Mouse (Mus musculus) left cerebral cortex, postnatal 4 days (tissue): ENCODE measurements around the gene Pcca. TPM values are rescaled to one million over a fixed set of nuclear protein-coding genes. Genes with fewer than 3 reads are reported as not detected.

Experiments
- DNase-seq: peaks from one replicate; pipeline ENCODE4 v3.0.0-alpha.2; 2022
- intact Hi-C: fragments of 180-260 bp; cut with DNase I; formaldehyde crosslinking; loops from one replicate; pipeline ENCODE4 v1.15.1; 2025
- total RNA-seq, 2 experiments: library from RNA; stranded (reverse); gene quantifications; 2 replicates each; pipeline ENCODE4 v1.2.3; 2021

Gene Pcca
- total RNA-seq, 2 experiments from 2014 or later = 26.1 to 29.5 TPM

DNA sequence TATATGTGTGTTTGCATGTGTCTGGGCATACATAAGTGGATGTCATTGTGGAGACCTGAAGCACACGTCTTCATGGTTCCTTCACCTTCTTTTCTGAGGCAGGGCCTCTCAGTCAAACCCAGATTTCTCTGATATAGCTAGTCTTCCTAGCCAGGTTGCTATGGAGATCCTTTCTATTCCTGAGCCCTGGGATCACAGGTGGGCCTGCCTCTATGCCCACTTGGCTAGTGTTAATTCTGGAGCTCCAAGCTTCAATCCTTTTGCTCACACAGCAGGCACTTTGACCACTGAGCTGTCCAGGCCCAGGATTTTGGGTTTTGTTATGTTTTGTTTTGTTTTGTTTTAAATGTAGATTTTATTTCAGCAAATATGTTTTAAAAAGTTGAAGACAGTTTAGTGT, 192.3 kb downstream of the Pcca start:
- DNase-seq = no peak
- intact Hi-C loops = no loop called here

- intact Hi-C loops = no loop called here
- no peak for DNase-seq
Observed at GRCm38 (mm10) chr14:122729431-122730073, 195.4 kb downstream of the Pcca start.

GRCm38 (mm10) chr14:122730921-122731551, 196.9 kb downstream of the Pcca start:
- DNase-seq = no peak
- intact Hi-C loops = no loop called here

DNA sequence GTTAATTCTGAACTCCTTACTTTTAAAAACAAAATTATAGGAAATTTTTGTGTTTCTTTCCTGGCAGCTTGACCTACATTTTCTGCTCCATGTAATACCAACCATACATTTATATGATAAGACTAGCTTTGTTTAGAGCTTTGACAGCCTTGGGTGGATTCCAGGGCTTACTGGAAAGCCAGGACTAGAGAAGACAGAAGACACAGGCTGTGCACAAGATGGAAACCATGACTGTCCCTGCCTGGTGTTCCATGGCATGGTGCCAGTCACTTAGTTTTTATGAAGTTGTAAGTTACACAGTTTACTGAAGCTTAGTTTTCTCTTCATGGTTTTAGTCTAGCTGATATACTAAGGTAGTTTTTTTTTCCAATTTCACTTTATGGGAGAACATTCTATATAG, 202.7 kb downstream of the Pcca start:
- peak; percentile 31 for DNase-seq
- intact Hi-C loops = no loop called here

- no peak for DNase-seq
- intact Hi-C loops = no loop called here
Observed at GRCm38 (mm10) chr14:122747860-122748842, 214.0 kb downstream of the Pcca start.

DNA sequence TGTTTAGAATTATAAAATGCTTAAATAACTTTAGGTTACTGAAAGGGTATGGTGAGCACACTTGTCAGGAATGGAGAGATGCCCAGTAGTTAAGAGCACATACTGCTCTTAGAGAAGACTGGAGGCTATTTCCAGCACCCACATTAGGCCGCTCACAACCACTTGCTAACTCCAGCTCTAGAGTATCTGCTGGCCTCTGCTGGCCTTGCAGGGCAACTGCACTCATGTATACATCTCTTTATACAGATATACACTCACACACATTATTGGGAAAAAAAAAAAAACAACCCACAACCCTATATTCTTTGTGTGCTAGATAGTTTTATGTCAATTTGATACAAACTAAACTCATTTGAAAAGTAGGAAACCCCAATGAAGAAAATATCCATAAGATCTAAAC, 217.4 kb downstream of the Pcca start:
- DNase-seq = no peak
- intact Hi-C loops = no loop called here

GRCm38 (mm10) chr14:122753278-122753677, 219.2 kb downstream of the Pcca start:
- DNase-seq = no peak
- intact Hi-C loops = no loop called here

DNA sequence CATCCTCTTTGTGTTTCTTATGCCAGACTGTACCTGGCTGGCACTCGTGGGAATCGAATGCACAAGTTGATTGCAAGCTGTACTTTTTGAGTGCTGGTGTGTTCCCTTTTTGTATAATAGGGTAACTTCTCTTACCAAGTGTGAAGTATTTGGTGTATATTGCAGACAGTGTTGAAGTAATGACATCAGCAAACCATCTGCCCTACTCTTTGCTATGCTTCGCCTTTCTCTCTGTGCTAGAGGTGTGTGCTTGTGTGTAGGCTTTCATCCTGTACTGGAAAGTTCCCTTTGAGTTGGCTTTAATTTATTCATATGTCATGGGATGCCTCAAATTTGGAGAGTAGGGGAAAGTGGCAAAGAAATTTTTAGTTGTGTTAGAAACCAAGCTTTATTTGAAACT, 220.2 kb downstream of the Pcca start:
- DNase-seq = no peak
- intact Hi-C loops = no loop called here

DNA sequence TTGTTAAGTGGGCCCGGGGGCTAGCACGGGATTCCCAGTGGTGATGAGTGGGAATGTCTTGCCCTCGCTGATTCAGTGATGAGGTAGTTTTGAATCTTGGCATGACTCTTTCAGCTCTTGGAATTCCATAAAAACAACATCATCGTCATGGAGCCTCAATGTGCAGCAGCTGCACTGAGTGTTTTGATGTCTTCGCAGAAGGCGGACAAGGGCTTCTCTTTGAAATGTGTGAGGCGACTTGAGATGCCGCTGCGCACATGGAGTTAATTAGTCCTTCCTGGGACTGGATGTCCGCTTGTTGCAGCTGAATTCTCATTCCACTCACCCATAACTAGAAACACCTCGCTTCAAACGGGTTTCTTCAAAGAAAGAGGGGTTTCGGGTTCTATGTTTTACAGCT, 221.4 kb downstream of the Pcca start:
- DNase-seq = no peak

GRCm38 (mm10) chr14:122756671-122757070, 222.5 kb downstream of the Pcca start:
- DNase-seq = no peak
- intact Hi-C loops = no loop called here

More for the DNA sequence above, 221.4 kb downstream of the Pcca start:
- intact Hi-C loops = no loop called here

DNA sequence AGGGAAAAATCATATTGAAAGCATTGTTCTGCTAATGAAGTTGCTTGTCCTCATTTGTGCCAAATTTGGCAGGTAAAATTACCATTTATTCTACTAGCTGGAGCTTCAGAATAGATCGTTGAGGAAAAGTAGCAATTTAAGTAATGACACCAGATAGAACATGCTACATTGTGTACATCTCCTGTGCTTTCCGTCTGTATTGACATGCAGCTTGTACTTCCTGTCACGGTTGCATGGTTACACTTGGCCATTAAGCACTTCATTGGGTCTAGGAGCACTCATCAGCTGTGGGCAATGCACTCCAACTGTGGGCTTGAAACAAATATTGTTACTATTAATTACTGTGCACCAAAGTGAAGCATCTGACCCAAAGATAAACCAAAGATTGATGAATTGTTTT, 225.8 kb downstream of the Pcca start:
- intact Hi-C loops = no loop called here

DNA sequence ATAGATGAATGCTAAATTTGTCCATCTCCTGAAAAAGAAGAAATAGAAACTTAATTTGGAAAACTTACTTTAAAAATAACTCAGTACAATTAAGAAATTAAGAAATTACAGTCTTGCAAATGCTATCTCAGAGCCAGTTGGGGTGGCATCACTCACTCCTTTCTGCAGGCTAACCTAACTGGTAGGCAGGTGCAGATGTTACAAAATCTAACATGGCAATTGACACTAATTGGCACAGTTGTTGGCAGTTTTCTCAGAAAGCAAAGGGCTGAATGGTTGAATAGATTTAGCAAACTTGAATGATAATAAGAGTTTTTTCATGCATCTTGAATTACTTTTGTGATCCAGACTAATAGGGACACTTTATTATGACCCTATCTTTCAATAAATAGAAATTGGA, 226.7 kb downstream of the Pcca start:
- no peak for DNase-seq
- intact Hi-C loops = no loop called here

More for the DNA sequence above, 225.8 kb downstream of the Pcca start:
- DNase-seq = no peak

GRCm38 (mm10) chr14:122762603-122763002, 228.5 kb downstream of the Pcca start:
- peak; percentile 18 for DNase-seq
- intact Hi-C loops = no loop called here

- DNase-seq = no peak
- intact Hi-C loops = no loop called here
Observed at GRCm38 (mm10) chr14:122765951-122766350, 231.8 kb downstream of the Pcca start.

DNA sequence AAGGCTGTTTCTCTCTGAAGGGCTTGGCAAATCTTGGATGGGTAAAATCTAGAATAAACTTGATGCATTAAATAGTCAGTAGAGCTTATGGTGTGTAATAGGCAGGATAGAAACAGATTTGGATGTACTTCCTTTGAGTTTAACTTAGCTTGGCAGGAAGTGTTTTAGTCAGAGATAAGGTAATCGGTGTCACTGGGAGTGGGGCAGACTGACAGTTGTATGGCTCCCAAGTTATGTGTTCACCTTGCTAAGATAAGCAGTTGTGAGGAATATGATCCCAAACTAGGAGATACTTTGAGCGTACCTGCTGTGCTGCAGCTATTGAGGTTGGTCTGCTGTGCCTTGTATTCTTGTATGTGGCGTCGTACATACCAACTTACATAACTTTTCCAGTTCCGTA, 232.3 kb downstream of the Pcca start:
- no peak for DNase-seq
- intact Hi-C loops = no loop called here

DNA sequence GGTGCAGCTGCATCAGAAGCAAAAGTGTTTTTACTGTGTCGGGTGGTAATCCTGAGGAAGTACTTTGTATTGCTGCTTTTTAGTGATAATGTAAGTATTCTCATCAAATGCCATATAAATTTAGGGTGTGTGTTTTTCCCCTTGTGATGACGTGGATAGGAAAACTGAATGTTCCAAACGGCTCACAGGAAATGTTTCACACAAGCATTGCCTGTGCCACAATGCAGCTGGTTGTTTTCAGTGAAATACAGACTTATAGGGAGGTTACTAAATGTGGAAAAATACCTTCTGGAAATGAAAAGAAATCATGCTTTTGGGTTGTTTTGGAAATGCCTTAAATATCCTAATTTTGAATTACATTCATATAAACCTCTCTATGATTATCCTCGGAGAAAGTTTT, 250.6 kb downstream of the Pcca start:
- intact Hi-C loops = no loop called here
- DNase-seq = no peak

DNA sequence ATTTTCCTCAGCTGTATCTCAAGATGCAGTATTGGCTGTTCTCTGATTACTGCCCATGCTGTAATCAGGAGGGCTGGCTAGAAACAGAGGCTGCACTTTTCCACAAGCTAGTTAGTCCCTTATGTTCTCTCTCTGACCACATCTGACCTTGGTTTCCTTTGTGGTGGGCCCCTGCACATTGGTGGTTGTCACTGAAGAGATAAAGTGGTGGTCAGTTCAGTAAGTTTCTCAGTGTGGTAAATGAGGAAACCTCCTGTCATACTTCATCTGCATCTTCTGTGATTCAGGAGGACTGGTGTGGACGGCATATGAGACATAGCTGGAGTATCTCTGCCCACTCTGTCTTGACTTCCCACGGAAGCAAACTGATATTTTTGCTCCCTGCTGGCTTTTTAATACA, 254.1 kb downstream of the Pcca start:
- intact Hi-C loops = no loop called here
- DNase-seq = no peak

DNA sequence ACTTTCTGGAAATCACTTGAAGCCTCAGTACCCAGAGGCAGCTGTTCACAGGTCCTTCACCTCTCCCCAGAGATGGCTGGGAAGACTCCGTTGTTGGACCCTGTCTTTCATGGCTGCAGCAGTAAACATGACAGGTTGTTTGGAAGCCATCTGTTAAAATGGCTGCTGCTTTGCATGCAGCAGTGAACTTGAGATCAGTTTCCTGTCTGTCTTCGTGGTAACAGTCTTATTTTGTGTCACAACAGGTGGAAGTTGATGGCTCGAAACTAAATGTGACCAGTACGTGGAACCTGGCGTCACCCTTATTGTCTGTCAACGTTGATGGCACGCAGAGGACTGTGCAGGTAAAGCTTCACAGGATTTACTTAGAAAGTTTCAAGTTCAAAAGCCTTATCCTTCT, 256.0 kb downstream of the Pcca start:
- intact Hi-C loops = no loop called here

DNA sequence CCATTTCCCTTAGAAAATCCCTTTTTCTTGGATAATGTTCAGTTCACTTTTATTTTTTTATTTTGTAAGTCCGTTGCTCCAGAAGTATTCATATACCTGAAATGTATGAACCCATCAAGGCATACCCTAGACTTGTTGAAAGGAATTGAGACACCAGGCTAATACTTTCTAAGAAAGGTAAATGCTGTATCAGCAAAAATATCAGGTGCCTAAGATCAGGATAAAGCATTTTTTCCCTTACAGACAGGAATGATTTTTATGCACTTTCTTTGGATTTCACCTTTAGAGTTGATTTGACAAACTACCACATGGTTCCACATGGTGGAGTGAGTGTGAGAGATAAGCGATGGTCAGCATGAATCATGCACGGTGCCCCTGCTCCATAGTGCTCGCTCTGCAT, 259.2 kb downstream of the Pcca start:
- no peak for DNase-seq
- intact Hi-C loops = no loop called here

More for the DNA sequence above, 256.0 kb downstream of the Pcca start:
- DNase-seq = no peak

DNA sequence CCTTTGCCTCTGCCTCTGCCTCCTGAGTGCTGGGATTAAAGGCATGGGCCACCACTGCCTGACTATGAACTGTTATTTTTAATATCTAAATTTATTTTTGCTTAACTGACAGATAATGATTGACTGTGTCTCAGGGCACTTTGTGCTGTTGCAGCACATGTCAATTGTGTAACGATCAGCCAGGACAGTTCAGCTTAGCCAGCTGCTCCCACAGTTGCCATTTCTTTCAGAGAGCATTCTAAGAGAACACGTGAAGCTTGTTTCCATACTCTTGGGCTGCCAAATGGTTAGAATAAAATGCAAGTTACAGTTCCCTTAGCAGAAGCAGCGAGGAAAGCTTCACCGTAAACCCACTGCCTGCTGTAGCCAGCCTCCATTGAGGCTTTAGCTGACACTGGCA, 266.2 kb downstream of the Pcca start:
- DNase-seq = no peak
- intact Hi-C loops = no loop called here

DNA sequence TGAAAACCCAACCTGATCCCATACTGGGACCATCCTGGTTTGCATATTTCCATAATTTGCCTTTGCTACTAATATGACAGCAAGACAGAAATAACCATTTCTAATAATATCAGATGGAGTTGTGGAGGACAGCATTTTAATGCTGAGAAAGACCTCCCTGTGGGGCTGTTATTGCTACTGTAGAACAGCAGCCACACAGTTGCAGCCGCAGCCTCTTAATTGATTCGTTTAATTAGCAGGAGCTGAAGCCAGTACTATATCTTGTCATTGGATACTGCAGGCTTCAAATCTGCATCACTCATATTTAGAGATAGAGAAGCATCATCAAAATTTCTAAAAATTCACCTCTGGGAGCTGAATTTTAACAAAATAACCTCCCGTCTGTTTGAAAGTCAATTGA, 286.9 kb downstream of the Pcca start:
- no peak for DNase-seq
- intact Hi-C loops = no loop called here

- DNase-seq = no peak
- intact Hi-C loops = no loop called here
Observed at GRCm38 (mm10) chr14:122823791-122824190, 289.7 kb downstream of the Pcca start.
